11 mouse cellular contexts compared by ENCODE assay signal in the genomic region with DNA sequence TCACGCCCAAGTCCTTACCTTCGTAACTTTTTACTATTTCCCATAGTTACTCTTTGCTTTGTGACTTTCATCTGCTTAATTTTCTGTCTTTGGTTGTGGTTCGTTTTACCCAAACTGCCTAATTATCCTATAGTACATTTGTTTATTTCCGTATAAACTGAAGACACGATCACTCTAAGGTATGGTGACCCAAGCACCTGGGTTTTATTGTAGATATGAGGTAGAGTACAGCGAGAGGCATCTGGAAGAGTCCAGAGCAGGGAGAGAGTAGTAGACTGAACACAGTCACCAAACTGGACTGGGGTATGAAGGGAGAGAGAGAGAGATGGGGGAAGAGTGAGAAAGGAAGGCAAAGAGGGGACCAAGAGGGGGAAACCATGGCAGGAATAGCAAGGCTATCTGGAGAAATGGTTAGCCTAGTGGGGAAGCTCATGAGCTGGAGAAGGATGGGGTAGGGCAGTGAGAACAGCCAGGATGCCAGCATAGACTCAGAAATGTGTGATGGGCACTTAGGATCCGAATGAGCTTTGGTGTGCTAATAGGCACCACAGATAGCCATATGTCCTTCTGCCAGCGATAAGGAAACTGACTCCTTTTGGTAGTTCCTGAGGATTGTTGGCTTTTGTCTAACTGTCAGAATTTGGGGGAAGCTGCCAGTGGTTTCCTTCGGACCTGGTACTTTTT.
DNase-seq lines count a peak whose midpoint lies in the region; ATAC-seq and TF ChIP-seq lines count a peak whose summit lies in the region.
"Had no signal": no experiment of that assay in that cellular context is flagged by ENCODE, and none has a peak within 500 bp of the region (broad histone marks: within the 10 kb centered on the region; RNA-seq: fewer than 3 reads in every experiment).

No protein-coding gene starts in this region.

- ATAC-seq in forebrain, embryonic 14.5 days: no peak
- ATAC-seq in hindbrain, postnatal 0 days: no peak
- ATAC-seq in midbrain, postnatal 0 days (ENCODE audit: low FRiP score): no peak
- ATAC-seq: intestine, embryonic 16.5 days had no signal

- H3K9me3 ChIP-seq in forebrain, embryonic 14.5 days (replicated peaks; ENCODE audit: control insufficient read depth, low read length): no peaks in the 10 kb centered on the region
- H3K9me3 ChIP-seq in hindbrain, postnatal 0 days (ENCODE audit: low read length): no peaks in the 10 kb centered on the region
- H3K9me3 ChIP-seq in midbrain, postnatal 0 days (ENCODE audit: low read length): no peaks in the 10 kb centered on the region
- H3K9me3 ChIP-seq: heart, embryonic 15.5 days; lung, embryonic 15.5 days had no signal

- WGBS in forebrain, embryonic 14.5 days: 57% methylated on average over 9 of the region's 9 CpGs
- WGBS in hindbrain, postnatal 0 days: 52% methylated on average over 9 of the region's 9 CpGs
- WGBS in midbrain, postnatal 0 days: 47% methylated on average over 9 of the region's 9 CpGs

- H3K4me1 ChIP-seq in forebrain, embryonic 14.5 days (ENCODE audit: control insufficient read depth, insufficient read depth, low read length): peaks cover 12% of the 10 kb centered on the region; the same call in 1 of the 2 replicates
- H3K4me1 ChIP-seq in hindbrain, postnatal 0 days (ENCODE audit: insufficient read depth, low read length): peaks cover 12% of the 10 kb centered on the region; the same call in 1 of the 2 replicates
- H3K4me1 ChIP-seq in midbrain, postnatal 0 days (ENCODE audit: insufficient read depth, low read length): peaks cover 10% of the 10 kb centered on the region

- H3K4me3 ChIP-seq in left cerebral cortex, adult 2 months: peak overlapping the region; percentile 16; the same call in 1 of the 2 replicates
- H3K4me3 ChIP-seq in forebrain, embryonic 14.5 days (ENCODE audit: low read depth, low read length): no peak overlapping the region
- peak overlapping the region; percentile 7; the same call in 1 of the 2 replicates for H3K4me3 ChIP-seq in hindbrain, postnatal 0 days (ENCODE audit: low read length)
- H3K4me3 ChIP-seq in midbrain, postnatal 0 days (ENCODE audit: low read depth, low read length): peak overlapping the region; percentile 18; the same call in 1 of the 2 replicates
- no peak overlapping the region for H3K4me3 ChIP-seq in gastrocnemius, adult 2 months
- H3K4me3 ChIP-seq: heart, embryonic 15.5 days; lung, embryonic 15.5 days had no signal

- no peak overlapping the region for H3K27ac ChIP-seq in left cerebral cortex, adult 2 months
- H3K27ac ChIP-seq in forebrain, embryonic 14.5 days (ENCODE audit: low read depth, low read length): no peak overlapping the region
- H3K27ac ChIP-seq in hindbrain, postnatal 0 days: no peak overlapping the region
- H3K27ac ChIP-seq in midbrain, postnatal 0 days (ENCODE audit: low read depth, low read length): no peak overlapping the region
- H3K27ac ChIP-seq in gastrocnemius, adult 2 months: no peak overlapping the region
- H3K27ac ChIP-seq: heart, embryonic 15.5 days; lung, embryonic 15.5 days had no signal

- peak overlapping the region; percentile 42 for H3K4me2 ChIP-seq in forebrain, embryonic 14.5 days (ENCODE audit: low read length)
- peak overlapping the region; percentile 42 for H3K4me2 ChIP-seq in hindbrain, postnatal 0 days (ENCODE audit: low read depth, low read length)
- H3K4me2 ChIP-seq in midbrain, postnatal 0 days (ENCODE audit: low read depth, low read length, poor library complexity, severe bottlenecking): peak overlapping the region; percentile 45
- H3K4me2 ChIP-seq: heart, embryonic 15.5 days; lung, embryonic 15.5 days had no signal

- H3K9ac ChIP-seq in forebrain, embryonic 14.5 days (ENCODE audit: low read length): no peak overlapping the region
- no peak overlapping the region for H3K9ac ChIP-seq in hindbrain, postnatal 0 days (replicated peaks; ENCODE audit: low read length)
- no peak overlapping the region for H3K9ac ChIP-seq in midbrain, postnatal 0 days (replicated peaks; ENCODE audit: low read length, poor library complexity, severe bottlenecking)
- H3K9ac ChIP-seq: heart, embryonic 15.5 days; lung, embryonic 15.5 days had no signal

- TF ChIP-seq CTCF in left cerebral cortex, adult 2 months (IDR thresholded peaks at IDR 0.05): no peak
- TF ChIP-seq CTCF in hindbrain, postnatal 0 days (IDR thresholded peaks at IDR 0.05; ENCODE audit: low read depth): no peak
- no peak for TF ChIP-seq CTCF in midbrain, postnatal 0 days (IDR thresholded peaks at IDR 0.05)
- no peak for TF ChIP-seq CTCF in gastrocnemius, adult 2 months (IDR thresholded peaks at IDR 0.05)

- H3K36me3 ChIP-seq in forebrain, embryonic 14.5 days (ENCODE audit: control insufficient read depth, insufficient read depth, low read length): no peaks in the 10 kb centered on the region
- no peaks in the 10 kb centered on the region for H3K36me3 ChIP-seq in hindbrain, postnatal 0 days (ENCODE audit: insufficient read depth, low read length)
- H3K36me3 ChIP-seq in midbrain, postnatal 0 days (ENCODE audit: insufficient read depth, low read length): no peaks in the 10 kb centered on the region
- H3K36me3 ChIP-seq: heart, embryonic 15.5 days; lung, embryonic 15.5 days had no signal

- intact Hi-C loops in left cerebral cortex, adult 2 months (cut with DNase I): no loop called here
- intact Hi-C loops in left cerebral cortex, postnatal 25 days (cut with DNase I): loop anchor here (10.0 kb wide), 1 partner anchor 125 kb away; no protein-coding TSS in a partner anchor
- intact Hi-C loops in gastrocnemius, adult 2 months (cut with DNase I): loop anchor here (10.0 kb wide), 1 partner anchor 265 kb away; no protein-coding TSS in a partner anchor

- H3K27me3 ChIP-seq in forebrain, embryonic 14.5 days (replicated peaks; ENCODE audit: control insufficient read depth, insufficient read depth, low read length): no peaks in the 10 kb centered on the region
- no peaks in the 10 kb centered on the region for H3K27me3 ChIP-seq in hindbrain, postnatal 0 days (ENCODE audit: insufficient read depth, low read length)
- no peaks in the 10 kb centered on the region for H3K27me3 ChIP-seq in midbrain, postnatal 0 days (ENCODE audit: insufficient read depth, low read length)
- H3K27me3 ChIP-seq: heart, embryonic 15.5 days; lung, embryonic 15.5 days had no signal

- DNase-seq in left cerebral cortex, adult 2 months (ENCODE audit: extremely low spot score in 1 of 2, low spot score in 2 of 2): no peak
- DNase-seq in left cerebral cortex, postnatal 25 days (ENCODE audit: low spot score in 2 of 2): no peak
- DNase-seq in forebrain, embryonic 14.5 days (ENCODE audit: low spot score): no peak
- DNase-seq in hindbrain, postnatal 0 days (ENCODE audit: low spot score): no peak
- no peak for DNase-seq in midbrain, postnatal 0 days (ENCODE audit: low spot score)
- no peak for DNase-seq in lung, adult 18-20 months
- DNase-seq in kidney, postnatal 10 days: no peak
- no peak for DNase-seq in gastrocnemius, adult 2 months

Comparison
In these comparisons a context has a peak if more than half of its experiments do, and no peak if none do; other contexts are left out.
1. H3K4me3 ChIP-seq: peak in left cerebral cortex, adult 2 months (single experiment), hindbrain, postnatal 0 days (single experiment) and midbrain, postnatal 0 days (single experiment); none in forebrain, embryonic 14.5 days (single experiment) and gastrocnemius, adult 2 months (single experiment).
2. Peak in every context shown above with its lines, with median percentiles within 50 percentile points of each other: H3K4me2 ChIP-seq.